Comparison of ENCODE assay signal across 8 mouse cellular contexts in genomic region chr2:38375606-38376304, GRCm38 (mm10). TPM values are rescaled to one million over a fixed set of nuclear protein-coding genes. Genes with fewer than 3 reads are reported as not detected.
A peak's percentile ranks its signal among the peaks of the same experiment; 100 is the strongest.
DNase-seq lines count a peak whose midpoint lies in the region; ATAC-seq and TF ChIP-seq lines count a peak whose summit lies in the region.

No protein-coding gene starts in this region.

- WGBS in heart, embryonic 16.5 days = 4% methylated on average over 20 of the region's 20 CpGs
- 4% methylated on average over 20 of the region's 20 CpGs for WGBS in midbrain, embryonic 13.5 days

- no peak for TF ChIP-seq POLR2A in testis, adult 2 months (IDR thresholded peaks at IDR 0.05; ENCODE audit: control insufficient read depth, low read depth, low read length)

- H3K4me3 ChIP-seq in left cerebral cortex, adult 2 months = peak overlapping the region; percentile 14; the same call in 1 of the 2 replicates
- H3K4me3 ChIP-seq in heart, embryonic 16.5 days (ENCODE audit: low read length) = no peak overlapping the region; the same call in 1 of the 2 replicates
- no peak overlapping the region for H3K4me3 ChIP-seq in midbrain, embryonic 13.5 days (replicated peaks)
- H3K4me3 ChIP-seq in testis, adult 2 months (ENCODE audit: control insufficient read depth, low read depth, low read length) = peak overlapping the region; percentile 52

- peaks cover 62% of the 10 kb centered on the region for H3K27me3 ChIP-seq in heart, embryonic 16.5 days (ENCODE audit: control insufficient read depth, insufficient read depth, low read length)
- peaks cover 97% of the 10 kb centered on the region for H3K27me3 ChIP-seq in midbrain, embryonic 13.5 days
- H3K27me3 ChIP-seq in testis, adult 2 months (ENCODE audit: control insufficient read depth, insufficient read depth, low read length) = no peaks in the 10 kb centered on the region; the same call in 1 of the 2 replicates

- peak; percentile 63 to 73 for DNase-seq in left cerebral cortex, adult 2 months (ENCODE audit: extremely low spot score in 1 of 2, low spot score in 2 of 2)
- DNase-seq in left cerebral cortex, adult 9 months (ENCODE audit: low spot score in 2 of 2) = no peak
- DNase-seq in adrenal gland, postnatal 25 days = peak; percentile 75
- DNase-seq in kidney, postnatal 25 days = peak; percentile 77

- H3K4me2 ChIP-seq in heart, embryonic 16.5 days (ENCODE audit: low read depth, low read length) = peak overlapping the region; percentile 26; the same call in 1 of the 2 replicates
- peak overlapping the region; percentile 33 for H3K4me2 ChIP-seq in midbrain, embryonic 13.5 days (replicated peaks)

- H3K27ac ChIP-seq in left cerebral cortex, adult 2 months = no peak overlapping the region
- H3K27ac ChIP-seq in heart, embryonic 16.5 days (ENCODE audit: low read length) = no peak overlapping the region
- H3K27ac ChIP-seq in midbrain, embryonic 13.5 days = no peak overlapping the region
- no peak overlapping the region for H3K27ac ChIP-seq in testis, adult 2 months (ENCODE audit: control insufficient read depth, insufficient read depth, low read depth, low read length)

- 0 out of 2 replicates have a peak, but pooled peaks have one; percentile 54 for ATAC-seq in erythroid progenitor cell, adult 5-6 weeks (replicated peaks; ENCODE audit: low FRiP score, poor library complexity, severe bottlenecking)
- 0 out of 2 replicates have a peak, but pooled peaks have one; percentile 14 for ATAC-seq in heart, embryonic 16.5 days (replicated peaks; ENCODE audit: extremely low read depth, insufficient read depth, low FRiP score)
- peak; percentile 38 for ATAC-seq in midbrain, embryonic 13.5 days

- peak; percentile 98 for TF ChIP-seq CTCF in left cerebral cortex, adult 2 months (IDR thresholded peaks at IDR 0.05)
- TF ChIP-seq CTCF in testis, adult 2 months (IDR thresholded peaks at IDR 0.05; ENCODE audit: control insufficient read depth, insufficient read depth, insufficient replicate concordance, low read depth, low read length) = peak; percentile 98

- no peak overlapping the region for H3K9ac ChIP-seq in heart, embryonic 16.5 days (ENCODE audit: low read length)
- no peak overlapping the region for H3K9ac ChIP-seq in midbrain, embryonic 13.5 days (replicated peaks)

- H3K9me3 ChIP-seq in heart, embryonic 16.5 days (replicated peaks; ENCODE audit: control insufficient read depth, low read length) = no peaks in the 10 kb centered on the region
- no peaks in the 10 kb centered on the region for H3K9me3 ChIP-seq in midbrain, embryonic 13.5 days

- intact Hi-C loops in left cerebral cortex, adult 2 months (cut with DNase I) = loop anchor here (1.0 to 5.0 kb wide), 3 partner anchors 38 to 558 kb away; no protein-coding TSS in a partner anchor

- H3K36me3 ChIP-seq in heart, embryonic 16.5 days (ENCODE audit: control insufficient read depth, insufficient read depth) = no peaks in the 10 kb centered on the region
- H3K36me3 ChIP-seq in midbrain, embryonic 13.5 days = 0 out of 2 replicates have a peak, but pooled peaks cover 2% of the 10 kb centered on the region
- H3K36me3 ChIP-seq in testis, adult 2 months (ENCODE audit: control insufficient read depth, insufficient read depth, low read length) = no peaks in the 10 kb centered on the region

- H3K4me1 ChIP-seq in heart, embryonic 16.5 days (ENCODE audit: control insufficient read depth, insufficient read depth, low read length) = peaks cover 4% of the 10 kb centered on the region
- peaks cover 17% of the 10 kb centered on the region for H3K4me1 ChIP-seq in midbrain, embryonic 13.5 days (replicated peaks)
- H3K4me1 ChIP-seq in testis, adult 2 months (ENCODE audit: control insufficient read depth, insufficient read depth, low read length) = peaks cover 14% of the 10 kb centered on the region

RNA-seq across cellular contexts. Expression of gene Lhx2, which starts 36.7 kb away (rescaled TPM):
- 10 to 100 TPM; 83.9 to 88.2 TPM for total RNA-seq in left cerebral cortex, adult 2 months (2021)
- not detected in 2 replicates for total RNA-seq in adrenal gland, postnatal 25 days (2021)
- total RNA-seq in erythroid progenitor cell, adult 5-6 weeks (2015; ENCODE audit: low replicate concordance) = not detected in 2 replicates
- total RNA-seq in erythroid progenitor cell, adult 5-6 weeks (2017; ENCODE audit: low replicate concordance) = not detected in 2 replicates
- not detected in 2 replicates for polyA plus RNA-seq in heart, embryonic 16.5 days (2015; fragmentation: Nextera tagmentation; extraction: Ambion mirVana)
- polyA plus RNA-seq in midbrain, embryonic 13.5 days (2015; fragmentation: Nextera tagmentation; extraction: Ambion mirVana) = 89.3 and 97.3 TPM in 2 replicates
- polyA plus RNA-seq in testis, adult 2 months (2012; rRNA removed) = 1.0 and 1.3 TPM in 2 replicates

Comparison
In these comparisons a context has a peak if more than half of its experiments do, and no peak if none do; other contexts are left out.
1. DNase-seq: peak in left cerebral cortex, adult 2 months (2 of 2), adrenal gland, postnatal 25 days (single experiment) and kidney, postnatal 25 days (2 of 2); none in left cerebral cortex, adult 9 months (0 of 2).
2. H3K4me3 ChIP-seq: peak in left cerebral cortex, adult 2 months (single experiment) and testis, adult 2 months (single experiment); none in heart, embryonic 16.5 days (single experiment) and midbrain, embryonic 13.5 days (single experiment).
3. RNA of gene Lhx2, which starts 36.7 kb away (total RNA-seq): 83.9 to 88.2 TPM in left cerebral cortex, adult 2 months; not detected in adrenal gland, postnatal 25 days and not detected in erythroid progenitor cell, adult 5-6 weeks; every median in the first group is over 10 times any median in the second.
4. Peak in every context shown above with its lines, with median percentiles within 50 percentile points of each other: ATAC-seq.